Mouse (Mus musculus) heart, adult 18-20 months (tissue): ENCODE results near the gene Ppp1r16b. TPM values are rescaled to one million over a fixed set of nuclear protein-coding genes. Genes with fewer than 3 reads are reported as not detected.

Experiments
- DNase-seq, 2 experiments: peaks; one replicate each; pipeline ENCODE4 v3.0.0; 2021 to 2022; ENCODE audit warnings: mixed read lengths in 1 of 2
- long read RNA-seq, 2 experiments: library from polyadenylated mRNA; stranded (forward); transcript quantifications; one replicate each; pipeline ENCODE4 v2.0.0; 2021
- total RNA-seq, 2 experiments: library from RNA; stranded (reverse); gene quantifications; 2 replicates each; pipeline ENCODE4 v1.2.3; 2021

Ppp1r16b gene
- total RNA-seq, result 10 to 100 TPM; 11.6 to 16.1 TPM
- long read RNA-seq, experiment 1, full-length matches to known transcripts, result 1 of 3 reads
- long read RNA-seq, experiment 1, partial matches to known transcripts, result 0 of 3 reads
- long read RNA-seq, experiment 1, other reads (novel, unspliced or antisense), result 2 of 3 reads
- long read RNA-seq, experiment 2, partial matches to known transcripts, result 0 of 2 reads
- long read RNA-seq, experiment 2, other reads (novel, unspliced or antisense), result 2 of 2 reads

GRCm38 (mm10) chr2:158665098-158665497 lies at the start of gene Ppp1r16b:
Gene Ppp1r16b (plus strand): TSS chr2:158665398.
- DNase-seq, result no peak

GRCm38 (mm10) chr2:158615702-158616101 lies 49.5 kb upstream of the Ppp1r16b start:
- no peak for DNase-seq

- no peak for DNase-seq
Observed at GRCm38 (mm10) chr2:158616296-158616695, 48.9 kb upstream of the Ppp1r16b start.

- no peak for DNase-seq
Observed at GRCm38 (mm10) chr2:158616790-158617189, 48.4 kb upstream of the Ppp1r16b start.

- peak; percentile 95 to 96 for DNase-seq
Observed at GRCm38 (mm10) chr2:158624718-158625222, 40.4 kb upstream of the Ppp1r16b start, which contains the start of gene Actr5. Gene Actr5 (plus strand): TSS chr2:158624888.

- no peak for DNase-seq
Observed at GRCm38 (mm10) chr2:158625231-158625630, 40.0 kb upstream of the Ppp1r16b start.

GRCm38 (mm10) chr2:158625697-158626096 lies 39.5 kb upstream of the Ppp1r16b start:
- DNase-seq, result no peak

- DNase-seq, result no peak
Observed at GRCm38 (mm10) chr2:158628858-158629257, 36.3 kb upstream of the Ppp1r16b start.

GRCm38 (mm10) chr2:158629414-158629813 lies 35.8 kb upstream of the Ppp1r16b start:
- DNase-seq, result peak in 1 of 2 experiments; percentile 28

GRCm38 (mm10) chr2:158631873-158632272 lies 33.3 kb upstream of the Ppp1r16b start:
- DNase-seq, result no peak

- DNase-seq, result peak; percentile 56 to 83
Observed at GRCm38 (mm10) chr2:158641869-158642268, 23.3 kb upstream of the Ppp1r16b start.

GRCm38 (mm10) chr2:158642587-158642986 lies 22.6 kb upstream of the Ppp1r16b start:
- no peak for DNase-seq

- DNase-seq, result no peak
Observed at GRCm38 (mm10) chr2:158643791-158644190, 21.4 kb upstream of the Ppp1r16b start.

GRCm38 (mm10) chr2:158651159-158651908 lies 13.9 kb upstream of the Ppp1r16b start:
- DNase-seq, result no peak

GRCm38 (mm10) chr2:158652985-158653384 lies 12.2 kb upstream of the Ppp1r16b start:
- DNase-seq, result peak; percentile 66 to 85

- DNase-seq, result peak; percentile 40 to 72
Observed at GRCm38 (mm10) chr2:158654717-158655116, 10.5 kb upstream of the Ppp1r16b start.

GRCm38 (mm10) chr2:158655806-158656205 lies 9.4 kb upstream of the Ppp1r16b start:
- no peak for DNase-seq

- peak; percentile 44 to 52 for DNase-seq
Observed at GRCm38 (mm10) chr2:158658822-158659221, 6.4 kb upstream of the Ppp1r16b start.

- no peak for DNase-seq
Observed at GRCm38 (mm10) chr2:158659346-158659745, 5.9 kb upstream of the Ppp1r16b start.

- DNase-seq, result peak in 1 of 2 experiments; percentile 47
Observed at GRCm38 (mm10) chr2:158666071-158666800, 1.0 kb downstream of the Ppp1r16b start.

- DNase-seq, result peak; percentile 59 to 80
Observed at GRCm38 (mm10) chr2:158667022-158667670, 1.9 kb downstream of the Ppp1r16b start.
